Mouse (Mus musculus) spleen, postnatal 14 days (tissue): ENCODE data around the gene Atox1.

Source experiments
- DNase-seq, 2 experiments: peaks; one replicate each; pipeline ENCODE4 v3.0.0; 2021 to 2022; ENCODE audit warnings: low spot score in 2 of 2

Atox1 gene

DNA sequence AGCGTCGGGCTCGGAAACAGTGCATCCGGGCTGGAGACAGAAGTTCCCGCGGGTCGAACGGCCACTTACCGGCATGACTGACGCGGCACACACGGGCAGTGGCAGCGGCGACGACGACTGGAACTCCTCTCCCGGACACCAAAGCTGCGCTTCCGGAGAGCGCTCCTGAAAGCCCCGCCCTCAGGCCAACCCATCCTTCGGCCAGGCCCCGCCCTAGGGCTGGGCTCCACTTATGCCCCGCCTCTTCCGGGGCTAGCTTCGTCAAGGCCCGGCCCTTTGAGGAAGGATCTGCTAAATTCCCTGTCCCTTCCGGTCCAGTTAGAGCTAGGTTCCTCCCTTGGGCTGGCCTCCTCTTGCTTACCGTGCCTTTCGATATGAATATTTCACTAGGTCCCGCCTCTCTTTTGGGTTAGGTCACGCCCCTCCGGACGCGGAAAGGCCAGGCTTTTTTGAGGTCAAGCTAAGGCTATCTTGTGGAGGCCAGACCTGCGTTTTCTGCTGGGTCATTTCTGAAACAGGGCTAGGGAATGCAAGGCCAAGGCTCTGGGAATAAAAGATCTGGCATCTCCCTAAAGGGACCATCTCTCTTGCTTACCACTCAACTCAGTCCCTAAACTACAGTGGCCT, at the start of gene Atox1:
Gene Atox1 (minus strand): TSS at position 221 of the 627 bp plus-strand sequence.
- peak; percentile 86 to 87 for DNase-seq

DNA sequence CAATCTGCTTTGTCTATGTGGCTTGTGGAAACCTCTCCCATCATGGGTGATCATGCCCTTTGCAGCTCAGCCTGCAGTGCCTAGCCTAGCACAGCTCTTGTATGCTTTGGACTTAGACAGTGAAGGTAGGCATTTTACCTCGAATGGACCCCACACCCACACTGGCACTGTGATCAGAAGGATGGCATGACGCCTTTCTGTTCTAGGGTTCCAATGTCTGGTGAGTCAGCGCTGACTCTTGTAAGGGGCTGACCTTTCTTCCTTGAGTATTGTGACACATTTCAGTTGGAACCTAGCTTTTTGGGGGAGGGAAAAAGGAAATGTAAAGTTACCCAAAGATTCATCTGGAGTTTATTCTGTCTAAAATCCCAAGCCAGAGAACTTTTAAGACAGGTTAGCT, 44.4 kb upstream of the Atox1 start:
- DNase-seq: no peak

DNA sequence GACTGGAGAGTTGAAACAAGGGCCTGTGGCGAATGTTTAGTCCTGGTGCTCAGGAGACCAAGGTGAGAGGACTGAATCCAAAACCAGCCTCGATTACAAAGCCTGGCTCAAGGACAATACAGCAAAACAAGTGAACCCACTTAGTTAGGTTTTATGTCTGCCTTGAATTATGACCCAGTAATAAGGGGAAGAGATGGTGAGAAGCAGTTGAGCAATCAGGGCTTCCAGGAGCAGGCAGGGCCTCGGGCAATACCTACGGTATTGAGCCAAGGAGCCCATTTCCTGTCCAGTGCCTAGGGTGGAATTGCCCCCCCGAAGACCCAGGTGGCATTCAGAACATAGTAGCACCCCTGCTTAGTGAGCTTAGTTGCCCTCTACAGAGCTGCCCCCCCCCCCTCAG, 41.8 kb upstream of the Atox1 start:
- DNase-seq: no peak

DNA sequence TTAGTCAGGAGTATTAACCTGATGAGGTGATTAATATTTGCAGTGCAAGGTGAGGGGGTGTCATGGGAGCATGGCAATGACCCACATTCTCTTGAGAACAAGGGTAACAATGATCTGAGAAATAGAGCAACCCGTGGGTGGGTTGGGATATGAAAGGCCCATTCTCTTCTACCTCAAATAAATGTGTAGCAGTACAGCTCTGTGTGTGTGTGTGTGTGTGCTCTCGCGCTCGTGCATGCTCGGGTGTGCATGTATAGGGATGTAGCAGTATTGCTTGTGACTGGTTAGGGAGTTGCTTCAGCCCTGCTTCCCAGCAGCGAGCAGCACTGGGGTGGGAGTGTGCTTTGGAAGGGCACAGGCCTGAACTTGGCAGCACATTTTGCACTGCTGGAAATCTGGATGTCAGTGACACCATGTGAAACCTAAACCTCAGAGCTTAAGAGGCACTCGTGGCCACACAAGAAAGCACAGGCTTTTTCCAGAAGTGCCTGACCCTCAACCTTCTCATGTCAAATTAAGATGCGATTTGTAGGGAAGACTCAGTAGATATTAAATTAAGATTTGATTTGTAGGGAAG, 41.0 kb upstream of the Atox1 start:
- no peak for DNase-seq

DNA sequence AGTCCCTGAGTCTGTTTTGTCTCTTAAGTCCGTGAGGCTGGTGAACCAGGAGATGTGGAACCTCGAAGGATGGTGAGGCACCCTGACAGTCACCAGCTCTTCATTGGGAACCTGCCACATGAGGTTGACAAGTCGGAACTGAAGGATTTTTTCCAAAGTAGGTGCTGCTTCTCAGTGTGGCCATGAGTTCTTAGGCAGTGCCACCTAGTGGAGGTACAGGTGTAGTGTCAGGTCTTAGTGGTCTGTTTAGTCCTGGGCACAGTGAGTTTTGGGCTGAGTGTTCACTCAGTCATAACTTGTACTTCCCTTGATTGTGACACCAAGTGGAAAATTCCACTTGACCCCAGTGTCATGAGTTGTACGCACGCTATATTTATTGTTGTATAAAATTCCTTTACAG, 36.8 kb upstream of the Atox1 start:
- peak in 1 of 2 experiments; percentile 29 for DNase-seq

DNA sequence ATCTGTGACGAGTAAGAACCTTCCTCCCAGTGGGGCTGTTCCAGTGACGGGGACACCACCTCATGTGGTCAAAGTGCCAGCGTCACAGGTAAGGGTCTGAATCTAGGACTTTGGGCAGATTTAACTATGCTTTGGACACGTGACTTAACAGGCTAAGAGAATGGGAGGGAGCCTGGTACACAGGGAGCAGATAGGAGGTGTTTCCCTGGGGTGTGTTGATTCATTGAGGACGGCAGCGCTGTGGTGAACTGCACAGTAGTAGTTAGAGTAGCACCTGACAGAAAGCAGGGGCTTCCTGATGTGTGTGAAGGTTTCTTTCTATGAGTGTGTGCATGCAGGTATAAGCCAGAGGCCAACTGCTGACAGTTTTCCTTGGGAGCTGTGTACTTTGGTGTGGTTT, 35.1 kb upstream of the Atox1 start:
- no peak for DNase-seq

DNA sequence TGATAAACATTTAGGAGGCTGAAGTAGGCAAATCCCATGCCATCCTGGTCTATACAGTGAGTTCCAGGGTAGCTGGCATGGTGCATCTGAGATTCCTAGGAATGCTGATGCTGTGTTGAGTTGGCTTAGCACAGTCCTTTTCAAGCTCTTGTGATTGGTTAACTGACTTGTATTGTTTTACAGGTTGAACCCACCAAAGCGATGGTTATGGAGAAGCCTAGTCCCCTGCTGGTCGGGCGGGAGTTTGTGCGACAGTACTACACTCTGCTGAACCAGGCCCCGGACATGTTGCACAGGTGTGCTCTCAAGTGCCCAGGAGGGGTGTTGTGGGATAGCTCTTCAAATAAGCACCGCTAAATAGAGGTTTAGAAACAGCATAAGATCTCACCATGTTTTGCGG, 24.4 kb upstream of the Atox1 start:
- no peak for DNase-seq

DNA sequence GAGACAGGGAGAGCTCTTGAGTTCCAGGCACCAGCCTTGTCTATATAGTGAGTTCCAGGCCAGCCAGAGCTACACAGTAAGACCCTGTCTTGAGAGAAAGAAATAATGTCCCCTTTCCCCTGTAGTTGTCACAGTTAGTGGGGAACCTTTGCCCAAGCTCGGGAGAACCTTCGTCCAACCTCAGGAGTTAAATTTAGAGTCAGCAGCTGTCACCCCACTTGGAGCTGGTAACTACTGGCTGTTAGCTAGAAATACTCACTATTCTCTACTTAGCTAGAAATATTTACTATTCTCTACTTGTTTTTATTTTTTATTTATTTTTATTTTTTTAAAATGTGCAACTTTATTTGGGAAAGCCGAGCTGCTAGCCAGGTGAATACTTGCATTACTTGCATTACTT, 12.2 kb upstream of the Atox1 start:
- DNase-seq: no peak

DNA sequence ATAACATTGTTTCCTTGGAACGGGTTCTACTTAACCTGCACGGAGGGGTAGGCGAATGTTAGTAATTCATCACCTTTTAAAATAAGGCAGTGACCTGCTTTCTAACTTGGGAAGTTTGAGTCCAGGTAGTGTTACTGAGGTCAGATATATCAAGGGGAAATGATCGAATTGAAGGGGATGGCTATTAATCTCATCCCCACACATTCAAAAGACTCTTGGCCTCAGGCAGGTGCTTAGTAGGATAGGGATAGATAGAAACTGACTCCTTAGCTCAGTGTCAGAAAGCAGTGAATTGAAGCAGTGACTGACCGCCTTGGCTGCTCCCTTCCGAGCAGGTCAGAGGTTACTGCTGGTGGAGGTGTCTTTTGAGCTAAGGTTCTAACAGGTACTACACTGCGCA, 10.4 kb upstream of the Atox1 start:
- no peak for DNase-seq

DNA sequence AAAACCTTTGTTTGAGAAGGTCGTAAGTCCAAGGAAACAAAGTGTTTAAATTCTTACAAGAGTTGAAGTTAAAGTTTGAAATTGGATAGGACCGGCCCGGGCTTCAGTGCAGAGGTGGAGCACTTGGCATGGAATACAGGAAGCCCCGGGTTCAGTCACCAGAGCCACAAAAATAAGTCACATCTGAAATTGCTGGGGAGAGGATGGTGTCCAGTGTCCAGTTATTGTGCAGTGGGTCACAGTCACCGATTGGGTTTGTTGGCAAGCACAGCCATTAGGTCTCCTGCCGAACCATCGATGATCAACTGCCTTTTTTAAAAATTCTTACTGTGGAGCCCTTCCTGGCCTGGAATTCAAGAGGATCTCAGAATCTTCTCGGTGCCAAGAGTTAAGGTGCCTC, 9.7 kb upstream of the Atox1 start:
- no peak for DNase-seq

DNA sequence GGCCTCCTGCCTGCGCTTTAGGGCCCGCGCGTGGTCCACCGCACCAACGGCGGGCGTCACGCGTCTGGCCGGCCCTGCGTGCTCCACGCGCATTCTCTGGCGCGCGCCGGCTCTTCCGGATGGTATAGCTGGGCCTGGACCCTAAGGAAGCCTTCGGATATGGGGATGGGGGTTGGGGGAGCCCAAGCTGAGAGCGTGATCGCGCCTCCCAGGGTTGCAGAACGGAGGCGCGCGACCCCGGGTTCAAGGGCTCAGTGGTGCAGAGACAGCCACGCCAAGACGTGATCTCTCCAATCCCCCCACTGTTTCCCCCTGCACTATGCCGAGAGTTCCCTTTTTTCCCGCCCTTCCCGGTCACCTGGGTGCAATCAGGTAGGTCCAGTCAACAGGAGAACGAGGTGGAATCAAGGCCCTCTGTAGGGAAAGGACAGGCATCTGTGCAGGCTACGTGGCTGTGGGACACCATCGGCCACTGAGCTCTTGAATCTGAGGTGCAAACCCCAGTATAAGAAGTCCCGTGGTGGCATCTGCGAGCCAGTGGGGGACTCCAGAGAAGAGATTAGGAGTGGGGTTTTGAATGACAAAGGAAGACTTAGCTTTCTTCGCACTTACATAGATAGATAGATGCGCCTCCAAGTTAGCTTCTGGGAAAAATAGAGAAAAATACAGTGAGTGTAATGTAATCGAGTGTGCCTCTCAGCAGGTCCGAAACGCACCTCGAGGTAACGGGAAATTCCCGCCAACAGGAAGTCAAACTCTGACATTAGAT, 9.1 kb upstream of the Atox1 start:
- DNase-seq: peak in 1 of 2 experiments; percentile 11

DNA sequence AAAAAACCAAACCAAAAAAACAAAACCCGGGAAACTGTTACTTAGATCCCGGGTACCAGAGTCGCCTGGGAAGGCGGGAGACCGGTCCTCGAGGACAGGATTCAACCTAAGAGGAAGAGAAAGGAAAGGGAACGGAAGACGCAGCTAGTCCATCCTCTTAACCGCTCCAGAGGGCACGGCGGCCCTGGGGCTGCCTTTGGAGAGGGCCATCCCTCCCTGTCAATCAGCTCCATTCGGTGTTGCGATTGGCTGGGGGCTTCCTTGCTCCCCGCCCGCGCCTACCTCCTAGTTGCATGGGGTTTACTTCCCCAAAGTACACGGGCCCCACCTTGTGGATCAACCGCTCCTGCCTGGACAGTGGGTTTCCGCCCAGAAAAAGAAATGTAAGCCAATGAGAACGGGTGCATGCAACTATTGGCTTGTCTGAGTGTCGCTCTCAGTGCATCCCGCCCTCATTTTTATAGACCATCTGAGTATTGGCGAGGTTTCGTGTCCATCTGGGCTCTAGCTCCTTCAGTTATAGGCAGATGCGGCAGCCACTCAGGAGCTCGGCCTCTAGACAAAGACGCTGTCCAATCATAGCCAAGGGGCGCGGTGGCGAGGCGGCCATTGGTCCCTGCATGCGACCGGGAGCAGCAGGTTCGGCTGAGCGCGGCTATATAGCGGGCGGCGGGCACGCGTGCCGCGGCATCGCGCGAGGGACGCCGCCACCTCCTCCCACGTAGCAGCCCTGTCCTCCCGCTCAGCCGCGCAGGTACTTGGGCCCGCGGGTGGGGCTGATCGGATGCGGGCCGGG, 8.2 kb upstream of the Atox1 start, which contains the start of gene G3bp1:
Gene G3bp1 (plus strand): TSS at position 638 of the 796 bp plus-strand sequence.
- DNase-seq: peak; percentile 96 to 97

DNA sequence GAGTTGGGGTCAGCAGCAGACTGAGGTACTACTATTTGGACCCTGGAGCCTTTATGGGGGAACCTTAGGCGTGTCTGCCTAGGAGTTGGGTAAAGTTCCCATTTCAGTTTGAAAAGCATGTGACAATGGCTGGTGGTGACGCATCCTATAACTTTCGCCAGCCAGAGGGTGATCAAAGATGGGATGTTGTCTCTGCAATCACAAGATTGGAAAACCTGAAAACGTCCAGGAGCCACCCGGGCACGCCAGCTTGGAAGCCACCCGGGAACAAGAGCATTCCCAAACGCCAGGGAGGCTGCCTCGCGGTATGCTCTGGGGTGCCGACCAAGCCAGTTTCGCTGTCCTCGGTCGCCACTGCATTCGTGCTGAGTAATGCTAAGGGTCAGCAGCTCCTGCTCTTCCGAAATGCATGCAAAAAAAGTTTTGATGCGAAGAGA, 7.6 kb upstream of the Atox1 start:
- DNase-seq: no peak

DNA sequence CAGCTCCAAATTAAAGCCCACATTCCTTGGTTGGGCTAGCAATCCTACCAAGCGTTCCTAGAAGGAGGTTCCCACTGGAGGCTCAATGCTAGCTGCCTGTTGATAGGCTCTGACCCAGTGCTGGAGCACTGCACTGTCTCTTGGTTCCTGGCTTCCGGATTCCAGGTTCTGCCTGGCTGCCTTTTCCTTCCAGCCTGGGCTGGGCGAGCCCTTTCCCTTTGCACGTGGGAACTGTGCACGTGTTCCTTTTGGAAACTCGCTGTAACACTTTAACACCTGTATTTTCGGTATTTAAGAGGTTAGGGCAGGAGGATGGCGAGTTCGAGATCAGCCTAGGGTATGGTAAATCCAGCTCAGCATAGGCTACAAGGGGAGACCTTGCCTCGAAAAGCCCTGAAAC, 7.0 kb upstream of the Atox1 start:
- no peak for DNase-seq

DNA sequence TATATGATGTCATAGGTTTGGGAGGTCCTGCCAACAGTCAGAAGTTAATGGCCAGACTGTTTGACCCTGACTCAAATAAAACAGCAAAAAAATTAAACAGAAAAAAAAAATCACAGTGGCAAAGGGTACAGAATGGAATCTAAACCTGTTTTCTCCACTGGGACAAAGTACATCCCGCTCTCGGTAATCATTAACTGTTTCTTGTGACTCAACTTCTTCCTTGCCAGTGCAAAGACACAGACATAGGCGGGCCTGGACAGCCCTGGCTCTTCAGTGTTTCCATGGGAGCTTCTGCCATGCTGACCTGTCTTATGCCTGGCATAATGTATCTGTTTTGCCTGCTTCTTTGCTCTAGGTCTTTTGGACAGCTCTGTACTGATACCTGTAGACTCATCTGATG, 4.1 kb upstream of the Atox1 start:
- DNase-seq: no peak

DNA sequence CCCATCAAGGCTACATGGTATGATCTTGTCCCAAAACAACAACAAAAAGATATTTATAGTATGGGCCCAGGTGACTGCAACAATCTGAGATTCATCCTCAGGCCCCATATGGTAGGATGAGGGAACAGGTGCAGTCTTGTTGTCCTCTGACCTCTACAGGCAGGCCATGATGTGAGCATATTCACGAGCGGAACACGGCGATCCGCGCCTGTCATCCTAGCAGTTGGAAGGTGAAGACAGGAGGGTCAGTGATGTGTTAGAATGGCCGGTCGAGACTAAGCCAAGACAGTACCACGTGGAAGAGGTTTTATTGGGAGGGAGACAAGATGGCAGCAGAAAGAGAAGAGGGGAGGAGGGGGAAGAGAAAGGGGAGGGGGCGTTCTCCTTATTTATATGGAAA, 3.7 kb upstream of the Atox1 start:
- DNase-seq: no peak

DNA sequence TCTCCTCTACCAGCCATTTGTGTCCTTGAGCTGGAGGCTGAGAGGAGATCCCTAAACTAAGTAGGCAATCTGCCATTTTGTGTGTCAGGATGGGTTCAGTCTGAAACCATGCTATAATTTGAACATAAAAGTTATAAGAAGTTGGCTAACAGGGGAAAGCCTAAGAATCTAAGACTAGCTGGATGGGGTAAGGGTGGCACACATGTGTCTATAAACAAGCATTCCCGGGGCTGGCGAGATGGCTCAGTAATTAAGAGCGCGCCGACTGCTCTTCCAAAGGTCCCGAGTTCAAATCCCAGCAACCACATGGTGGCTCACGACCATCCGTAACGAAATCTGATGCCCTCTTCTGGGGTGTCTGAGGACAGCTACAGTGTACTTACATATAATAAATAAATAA, 1.1 kb upstream of the Atox1 start:
- DNase-seq: no peak

DNA sequence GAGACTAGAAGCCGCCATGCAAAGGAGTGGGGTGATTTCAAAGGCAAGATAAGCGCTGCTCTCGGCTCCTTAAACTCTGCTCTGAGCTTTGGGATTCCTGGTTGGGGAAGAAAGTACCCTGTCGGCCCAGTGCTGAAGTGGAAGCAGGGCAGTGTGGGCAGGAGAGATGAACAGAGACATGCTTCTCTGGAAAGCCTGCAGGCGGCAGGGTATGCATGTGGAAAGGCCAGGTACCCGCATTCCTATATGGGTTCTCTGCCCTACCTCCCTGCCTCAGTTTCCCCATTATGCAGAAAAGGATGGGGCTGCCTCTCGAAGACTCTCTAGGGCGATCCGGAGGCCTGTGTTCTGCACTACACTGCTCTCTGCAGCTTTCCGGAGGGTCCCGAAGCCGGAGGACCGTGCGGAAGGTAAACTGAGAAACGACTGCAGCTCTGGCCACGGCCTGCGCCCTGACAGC, 450 bp downstream of the Atox1 start:
- DNase-seq: no peak

DNA sequence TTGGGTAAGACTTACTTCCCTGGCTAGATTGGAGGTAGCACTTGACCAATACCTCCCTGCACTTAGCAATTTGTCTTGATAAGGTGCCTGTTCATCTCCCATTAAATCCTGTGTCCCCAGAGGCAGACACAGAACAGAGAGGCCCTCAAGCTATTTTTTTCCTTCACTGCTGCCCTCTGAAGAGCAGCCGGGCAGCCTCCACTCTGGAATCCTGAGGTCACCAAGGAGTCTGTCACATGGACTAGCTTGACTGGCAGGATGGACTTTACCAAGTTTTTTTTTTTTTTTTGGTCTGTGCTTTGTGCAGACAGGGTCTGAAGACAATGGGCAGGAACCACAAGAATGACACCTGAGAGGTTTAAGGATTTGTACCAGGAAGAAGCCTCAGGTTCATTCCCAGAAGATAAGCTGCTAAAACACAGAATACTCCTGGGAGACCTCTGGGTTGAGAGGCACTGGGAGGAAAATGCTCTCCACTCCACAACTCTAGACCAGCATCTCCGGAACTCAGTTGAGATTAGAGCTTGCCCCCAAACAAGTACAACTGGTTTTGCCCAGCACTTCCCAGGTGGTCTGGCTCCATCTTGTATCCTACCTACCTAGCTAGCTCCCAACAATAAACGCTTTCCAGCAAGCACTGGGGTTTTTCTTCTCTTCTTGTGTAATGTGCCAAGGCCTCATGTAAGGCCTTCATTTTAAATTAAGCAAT, 1.0 kb downstream of the Atox1 start:
- DNase-seq: no peak

DNA sequence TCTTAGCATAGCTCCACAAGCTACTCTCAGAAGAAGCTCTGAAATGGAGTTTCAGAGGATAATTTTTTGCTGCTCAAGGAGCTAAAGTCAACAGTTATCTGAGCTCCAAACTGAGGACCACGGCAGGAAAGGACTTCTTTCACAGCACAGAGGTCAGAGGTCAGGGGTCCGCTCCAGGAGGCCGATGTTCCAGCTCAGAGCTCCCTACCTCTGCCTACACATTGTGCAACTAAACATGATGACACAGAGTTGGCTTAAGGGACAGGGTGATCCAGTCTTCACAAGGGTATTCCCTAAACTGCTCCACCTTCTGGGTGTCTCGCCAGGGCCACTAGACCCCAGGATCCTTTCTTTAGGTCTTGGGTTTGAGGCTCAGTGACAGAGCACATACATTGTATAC, 2.5 kb downstream of the Atox1 start:
- DNase-seq: no peak

DNA sequence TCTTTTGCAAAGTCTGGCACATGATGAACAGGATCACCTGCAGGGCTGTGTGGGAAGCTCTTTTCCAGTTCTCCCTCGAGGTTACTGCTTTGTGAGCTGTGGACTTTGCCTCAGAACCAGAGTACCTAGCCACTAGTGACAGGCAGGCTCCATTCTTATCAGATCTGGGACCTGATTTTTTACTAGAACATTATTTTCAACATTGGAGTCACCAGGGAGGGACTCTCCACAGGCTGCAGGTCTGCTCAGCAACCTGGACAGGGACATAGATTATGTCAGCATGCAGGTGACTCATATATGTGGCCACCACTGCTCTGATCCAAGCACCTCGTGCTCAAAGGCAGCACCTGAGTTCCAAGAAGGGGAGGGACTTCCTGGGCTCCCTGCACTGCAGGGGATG, 5.9 kb downstream of the Atox1 start:
- no peak for DNase-seq

DNA sequence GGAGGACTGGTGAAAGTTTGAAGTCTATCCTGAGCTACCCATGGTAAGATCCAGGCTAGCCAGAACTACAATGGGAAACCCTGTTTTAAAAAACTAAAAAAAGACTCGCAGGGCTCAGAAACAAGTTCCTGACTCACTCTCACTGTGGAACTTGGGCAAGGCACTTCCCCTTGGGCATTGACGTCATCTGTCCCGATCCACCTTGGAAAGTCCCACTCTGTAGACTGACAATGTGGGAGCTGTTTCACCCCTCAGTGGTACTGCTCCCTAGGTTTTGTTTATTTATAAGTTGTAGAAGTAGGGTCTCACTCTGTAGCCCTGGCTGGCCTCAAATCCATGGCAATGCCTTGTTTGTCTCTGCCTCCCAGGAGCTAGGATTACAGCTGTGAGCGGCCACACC, 7.4 kb downstream of the Atox1 start:
- no peak for DNase-seq
